Mouse (Mus musculus) thymus, postnatal 4 days (tissue): Measurements from ENCODE around the gene Sh2b2.
A peak's percentile ranks its signal among the peaks of the same experiment; 100 is the strongest.

Experiments used
- DNase-seq: peaks from one replicate; pipeline ENCODE4 v3.0.0; 2021

The Sh2b2 gene

DNA sequence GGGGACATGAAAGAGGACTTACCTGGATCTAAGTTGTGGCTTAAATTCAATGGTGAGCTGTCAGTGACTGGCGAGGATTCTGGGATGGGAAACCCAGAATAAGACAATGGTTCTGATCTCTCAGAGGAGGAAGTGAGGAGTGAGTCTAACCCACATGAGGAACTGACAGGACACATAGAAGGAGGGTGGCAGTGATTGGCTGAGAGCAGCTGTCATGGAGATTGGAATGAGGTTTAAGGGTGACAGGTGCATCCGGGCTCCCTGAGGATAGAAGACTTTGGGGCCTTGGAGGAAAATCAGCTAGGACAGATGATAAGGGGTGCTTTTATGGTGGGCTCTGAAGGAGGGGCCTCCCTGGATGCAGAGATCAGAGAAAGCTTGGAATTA, at the start of gene Sh2b2:
Gene Sh2b2, minus strand, starts transcription at position 105 of the 387 bp plus-strand sequence.
- no peak for DNase-seq

DNA sequence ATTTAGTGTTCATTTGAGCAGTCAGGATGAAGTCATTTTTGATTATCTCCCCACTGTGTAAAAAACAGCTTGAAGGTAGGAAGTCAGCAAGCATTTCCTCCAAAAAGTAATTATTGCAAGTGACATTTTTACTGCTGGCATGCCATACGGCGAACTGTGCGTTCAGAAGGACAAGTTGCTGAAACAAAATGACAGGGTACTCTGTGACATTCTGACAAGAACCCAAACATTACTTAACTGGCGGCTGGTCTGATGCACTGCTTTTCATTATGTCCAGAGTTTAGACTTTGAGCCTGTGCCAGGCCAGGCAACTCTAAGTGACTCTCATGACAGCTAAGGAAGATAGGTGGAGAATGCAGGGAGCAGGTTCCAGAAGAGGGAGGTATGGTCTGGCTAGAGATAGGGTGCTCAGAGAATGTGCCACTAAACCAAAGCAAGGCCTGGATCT, 46.6 kb upstream of the Sh2b2 start:
- DNase-seq, result no peak

DNA sequence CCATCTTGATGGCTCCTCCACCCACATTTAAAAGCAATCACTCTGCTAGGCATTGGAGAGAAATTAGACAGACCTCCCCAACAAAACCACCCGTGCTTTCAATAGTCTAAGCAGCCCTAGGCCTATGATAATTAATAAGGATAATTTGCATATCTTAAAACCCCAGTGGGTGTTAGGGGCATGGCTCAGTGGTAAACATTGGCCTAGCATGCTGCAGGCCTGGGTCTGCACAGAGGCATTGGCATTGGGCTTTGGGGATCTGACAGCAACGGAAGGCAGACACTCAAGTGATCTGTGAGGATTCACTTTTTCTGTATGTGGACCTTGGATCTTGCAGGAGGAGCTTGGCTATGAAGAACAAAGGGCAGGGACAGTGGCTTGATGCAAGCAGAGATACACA, 46.0 kb upstream of the Sh2b2 start:
- DNase-seq, result no peak

DNA sequence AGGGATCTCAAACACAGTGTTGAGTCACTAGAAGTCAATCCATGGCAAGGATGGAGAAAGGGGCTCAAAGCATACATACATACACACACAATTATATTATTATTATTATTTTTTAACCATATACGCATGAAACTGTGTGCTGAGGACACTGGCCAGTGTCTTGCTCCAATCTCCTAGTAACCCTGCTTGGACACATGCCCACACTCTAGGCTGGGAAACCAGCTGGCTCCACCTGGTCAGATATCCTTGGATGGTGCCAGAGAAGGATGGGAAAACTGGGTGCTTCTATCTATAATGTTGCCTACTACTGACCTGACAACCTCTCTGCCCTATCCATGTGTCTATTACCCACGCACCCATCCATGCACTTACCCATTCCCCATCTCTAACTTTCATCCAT, 45.2 kb upstream of the Sh2b2 start:
- DNase-seq, result no peak

DNA sequence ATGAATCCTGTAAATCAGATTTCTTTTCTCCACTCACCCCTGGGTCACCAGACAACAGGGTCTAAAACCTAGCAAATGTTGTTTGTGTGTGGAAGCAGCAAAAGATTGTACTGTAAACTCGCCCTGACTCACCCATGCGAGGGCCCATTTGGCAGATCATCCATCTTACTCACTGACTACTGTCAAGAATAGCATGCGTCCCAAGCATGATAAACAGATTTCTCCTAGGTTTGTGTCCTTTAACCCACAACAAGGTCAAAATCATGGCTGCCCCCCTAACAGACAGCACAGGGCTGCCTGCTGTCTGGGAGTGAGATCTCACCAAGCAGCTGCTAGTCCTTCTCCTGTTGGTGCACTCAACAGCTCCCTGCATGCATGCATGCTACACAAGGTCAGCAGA, 43.4 kb upstream of the Sh2b2 start:
- no peak for DNase-seq

DNA sequence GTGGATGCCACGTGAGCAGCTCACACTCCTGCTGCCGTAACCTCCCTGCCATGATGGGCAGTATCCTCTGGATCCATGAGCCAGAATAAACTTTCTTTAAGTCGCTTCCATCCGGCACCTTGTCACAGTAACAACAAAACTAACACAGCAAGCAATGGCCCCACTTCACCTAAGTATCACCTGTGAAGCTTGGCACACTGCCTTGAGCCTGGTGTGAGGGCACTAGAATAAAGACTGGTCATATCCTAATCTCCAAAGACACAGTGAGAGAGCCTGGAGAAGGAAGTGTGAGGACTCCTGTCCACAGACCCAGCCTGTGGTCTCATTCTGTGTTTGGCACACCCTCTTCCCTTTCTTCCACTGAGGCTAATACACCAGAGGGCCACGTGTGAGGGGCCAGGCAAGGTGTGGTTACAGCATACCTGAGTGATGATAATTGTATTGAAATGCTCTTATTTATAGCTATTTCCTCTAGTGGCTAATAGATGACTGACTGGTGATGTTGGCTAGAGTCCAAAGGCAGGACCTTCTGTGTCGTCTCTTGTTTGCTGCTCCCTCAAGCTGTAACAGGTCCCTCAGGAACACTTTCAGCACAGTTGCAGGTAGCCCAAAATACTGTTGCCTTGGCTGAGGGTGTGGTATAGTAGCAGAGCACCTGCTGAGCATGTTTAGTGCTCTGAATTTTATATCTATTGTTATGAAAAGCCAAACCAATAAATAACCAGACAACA, 42.2 kb upstream of the Sh2b2 start:
- no peak for DNase-seq

DNA sequence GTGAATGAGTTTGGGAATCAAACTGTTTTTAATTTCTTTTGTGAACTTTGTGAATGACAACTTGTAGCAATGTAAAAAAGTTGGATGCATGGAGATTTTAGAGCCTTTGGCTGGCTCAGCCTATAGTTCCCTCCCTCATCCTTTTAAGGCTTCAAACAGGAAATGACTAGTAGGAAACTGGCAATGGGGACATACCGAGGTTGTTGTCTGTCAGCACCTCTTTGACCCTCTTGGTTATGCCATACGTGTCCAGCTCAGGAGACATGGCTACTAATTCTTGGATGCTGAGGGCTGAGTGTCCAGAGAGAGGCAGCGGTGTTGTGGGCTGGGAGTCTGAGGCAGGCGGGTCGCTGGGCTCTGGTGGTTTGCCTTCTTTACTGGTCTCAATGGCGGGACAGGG, 40.2 kb upstream of the Sh2b2 start:
- no peak for DNase-seq

DNA sequence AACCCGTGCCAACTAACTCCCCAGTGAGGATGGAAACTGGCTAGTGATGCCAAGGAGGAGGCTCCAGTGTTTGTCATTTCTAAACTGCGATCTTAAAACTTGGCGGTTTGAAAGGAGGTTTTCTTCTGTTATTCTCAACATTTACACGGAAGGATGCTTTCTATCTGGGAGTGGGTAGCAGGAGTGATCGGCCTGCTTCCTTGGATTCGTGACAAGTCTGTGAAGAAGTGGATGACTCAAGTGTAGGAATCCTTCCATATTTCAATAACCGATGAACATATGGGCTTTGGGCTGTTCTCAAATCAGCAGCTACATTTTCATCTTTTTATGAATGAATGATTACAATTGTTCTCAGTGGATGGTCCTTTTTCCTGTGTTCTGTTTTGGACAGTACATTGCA, 38.8 kb upstream of the Sh2b2 start:
- no peak for DNase-seq

DNA sequence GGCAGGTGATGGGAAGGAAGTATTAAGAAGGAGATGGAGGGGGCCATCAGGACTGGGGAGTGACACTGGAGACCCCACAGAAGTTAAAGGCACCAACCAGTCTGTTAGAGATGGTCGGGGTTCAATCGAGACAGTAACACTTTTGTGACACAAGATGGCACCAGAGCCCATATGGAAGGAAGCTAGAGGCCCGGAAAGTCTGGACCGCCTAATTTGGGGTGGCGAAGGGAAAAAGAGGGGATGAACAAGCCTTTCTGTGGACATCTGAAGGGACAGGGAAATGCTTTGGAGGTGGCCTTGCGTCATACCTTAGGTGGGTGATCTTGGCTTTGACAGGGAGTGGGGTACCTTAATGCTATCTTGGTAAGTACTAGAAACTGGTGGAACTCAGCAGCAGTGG, 35.0 kb upstream of the Sh2b2 start:
- peak; percentile 25 for DNase-seq

DNA sequence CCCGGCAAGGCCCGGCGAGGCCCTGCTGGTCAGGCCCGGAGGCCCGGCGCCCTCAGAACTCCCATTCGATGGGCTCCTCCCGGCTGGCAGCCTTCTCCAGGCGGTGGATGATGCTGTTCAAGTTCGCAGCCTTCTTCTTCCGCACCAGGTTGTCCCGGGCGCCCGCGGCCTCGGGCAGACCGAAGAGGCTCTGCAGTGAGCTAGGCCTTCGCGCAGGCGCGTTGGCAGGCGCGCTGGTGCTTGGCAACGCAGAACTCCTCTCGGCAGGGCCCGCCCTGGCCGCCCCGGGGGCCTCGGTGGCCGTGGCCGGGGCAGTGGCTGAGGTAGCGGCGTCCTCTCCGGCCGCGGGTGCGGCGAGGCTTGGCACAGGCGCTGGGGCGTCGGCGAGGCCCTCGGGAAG, 28.4 kb upstream of the Sh2b2 start:
- DNase-seq, result no peak

DNA sequence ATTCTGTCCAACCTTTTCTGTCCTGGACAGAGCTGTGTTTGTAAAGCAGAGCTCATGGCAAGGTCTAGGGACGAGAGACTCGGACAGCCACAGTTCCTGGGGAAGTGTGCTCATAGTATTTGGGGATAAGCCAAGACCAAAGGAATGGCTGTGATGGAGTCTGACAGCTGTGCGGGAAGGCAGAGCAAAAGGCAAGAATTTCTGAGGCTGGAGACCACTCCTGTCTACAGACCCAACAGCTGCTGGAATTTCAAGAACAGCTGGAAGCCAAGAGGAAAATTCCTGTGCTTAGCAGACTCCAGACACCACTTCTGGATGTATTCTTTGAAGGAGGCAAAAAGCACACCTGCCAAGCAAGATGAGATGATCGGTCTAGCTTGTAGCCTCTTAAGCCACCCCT, 23.6 kb upstream of the Sh2b2 start:
- DNase-seq, result no peak

DNA sequence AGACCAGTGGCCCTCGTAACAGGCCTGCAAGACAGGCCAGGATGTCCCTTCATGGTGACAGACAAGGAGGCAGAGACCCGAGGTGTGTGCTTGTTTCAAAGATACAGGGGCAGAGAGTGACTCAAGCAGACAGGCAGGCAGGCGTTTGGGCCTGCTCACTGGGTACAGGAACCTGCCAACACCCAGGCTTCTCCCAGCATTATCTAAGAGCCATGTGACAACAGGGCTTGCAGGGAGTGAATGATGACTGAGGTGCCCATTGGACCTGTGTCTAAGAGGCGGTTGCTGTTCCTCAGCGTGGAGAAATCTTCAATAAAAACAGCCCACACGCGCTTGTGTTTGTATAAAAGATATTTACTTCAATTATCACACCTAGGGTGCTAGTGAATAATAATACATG, 19.7 kb upstream of the Sh2b2 start:
- DNase-seq, result no peak

DNA sequence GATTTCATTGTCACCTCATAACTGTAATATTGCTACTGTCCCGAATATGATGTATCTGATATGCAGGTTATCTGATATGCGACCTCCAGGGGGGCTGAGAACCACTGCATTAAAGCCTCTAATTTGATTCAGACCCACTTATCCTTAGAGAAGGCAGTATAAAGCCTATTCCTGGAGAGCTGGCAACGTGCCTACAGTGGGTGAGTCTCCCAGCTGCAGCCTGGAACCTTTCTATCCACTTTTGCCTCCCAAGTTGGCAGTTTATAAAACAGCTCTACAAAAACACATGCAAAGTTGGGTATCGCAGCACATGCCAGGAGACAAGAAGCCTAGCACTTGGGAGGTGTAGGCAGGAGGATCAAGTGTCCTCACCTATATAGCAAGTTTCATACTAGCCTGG, 17.0 kb upstream of the Sh2b2 start:
- no peak for DNase-seq

DNA sequence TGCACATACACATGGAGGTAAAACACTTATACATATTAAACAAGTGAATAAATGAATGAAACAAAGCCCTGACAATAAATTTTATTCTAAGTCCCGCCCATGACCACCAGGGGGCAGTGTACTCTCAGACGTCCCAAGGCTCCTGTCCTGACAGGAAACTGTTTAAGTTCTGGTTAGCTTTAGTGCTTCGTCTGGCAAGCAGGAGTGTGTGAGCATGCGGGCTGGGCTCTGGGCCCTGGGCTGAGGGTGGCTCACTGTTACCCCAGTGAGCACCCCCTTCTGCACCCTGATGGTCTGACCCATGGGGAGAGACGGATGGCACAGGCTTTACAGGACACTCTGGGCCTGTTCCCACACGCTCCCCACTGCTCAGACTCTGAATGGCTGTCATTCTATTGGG, 12.6 kb upstream of the Sh2b2 start:
- peak; percentile 85 for DNase-seq

DNA sequence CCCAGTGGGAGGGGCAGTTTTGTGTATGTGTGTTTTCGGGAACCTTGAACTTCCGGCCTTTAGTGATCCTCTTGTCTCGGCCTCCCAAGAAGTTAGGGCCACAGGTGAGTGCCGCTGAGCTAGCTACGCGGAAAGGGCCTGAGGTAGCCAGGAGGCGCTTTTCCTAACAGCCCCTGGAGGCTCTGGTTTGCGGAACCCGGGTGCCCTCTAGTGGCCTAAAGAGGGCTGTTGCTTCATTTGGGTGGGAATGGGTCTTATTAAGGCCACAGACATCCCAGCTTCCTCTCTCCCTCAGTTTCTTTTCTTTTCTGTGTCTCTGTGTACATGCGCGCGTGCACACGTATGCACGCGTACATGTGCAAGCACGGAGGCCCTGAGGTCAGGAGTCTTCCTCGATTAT, 6.5 kb upstream of the Sh2b2 start:
- peak; percentile 85 for DNase-seq

DNA sequence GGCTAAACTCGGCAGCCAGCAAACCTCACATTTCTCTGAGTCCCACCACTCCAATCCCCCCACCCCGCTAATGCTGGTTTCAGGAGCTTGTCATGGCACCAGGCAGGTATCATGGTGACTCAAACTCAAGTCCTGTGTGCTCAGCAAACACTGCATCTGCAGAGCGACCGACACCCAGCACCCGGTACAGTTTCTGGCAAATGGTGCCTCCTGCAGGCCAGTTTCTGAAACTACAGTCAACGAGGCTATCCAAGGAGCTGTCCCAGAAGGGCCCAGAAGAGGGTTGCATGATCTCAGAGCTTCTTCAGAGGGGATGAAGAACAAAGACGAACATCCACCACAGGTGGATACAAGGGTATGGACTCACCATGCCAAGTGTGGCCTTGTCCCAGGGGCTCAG, 4.6 kb upstream of the Sh2b2 start:
- DNase-seq, result peak; percentile 74

DNA sequence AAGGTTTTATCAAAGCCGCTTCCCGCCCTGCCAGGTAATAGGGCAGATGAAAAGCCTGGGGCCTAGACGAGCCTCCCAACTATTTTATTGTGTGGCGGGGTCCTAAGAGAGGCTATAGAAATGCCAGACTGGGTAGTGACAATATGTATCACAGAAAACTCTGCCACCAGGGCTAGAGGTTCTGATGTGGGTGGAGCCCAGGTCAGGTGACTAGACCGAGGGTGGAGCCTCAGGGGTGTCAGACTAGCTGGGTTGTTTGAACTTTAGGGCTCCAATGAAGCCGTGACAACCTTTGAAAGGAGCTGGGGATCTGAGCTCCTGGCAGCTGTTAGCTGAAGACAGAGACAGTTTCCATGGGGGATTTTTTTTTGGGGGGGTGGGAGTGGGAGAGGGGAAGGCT, 2.1 kb upstream of the Sh2b2 start:
- peak; percentile 40 for DNase-seq

DNA sequence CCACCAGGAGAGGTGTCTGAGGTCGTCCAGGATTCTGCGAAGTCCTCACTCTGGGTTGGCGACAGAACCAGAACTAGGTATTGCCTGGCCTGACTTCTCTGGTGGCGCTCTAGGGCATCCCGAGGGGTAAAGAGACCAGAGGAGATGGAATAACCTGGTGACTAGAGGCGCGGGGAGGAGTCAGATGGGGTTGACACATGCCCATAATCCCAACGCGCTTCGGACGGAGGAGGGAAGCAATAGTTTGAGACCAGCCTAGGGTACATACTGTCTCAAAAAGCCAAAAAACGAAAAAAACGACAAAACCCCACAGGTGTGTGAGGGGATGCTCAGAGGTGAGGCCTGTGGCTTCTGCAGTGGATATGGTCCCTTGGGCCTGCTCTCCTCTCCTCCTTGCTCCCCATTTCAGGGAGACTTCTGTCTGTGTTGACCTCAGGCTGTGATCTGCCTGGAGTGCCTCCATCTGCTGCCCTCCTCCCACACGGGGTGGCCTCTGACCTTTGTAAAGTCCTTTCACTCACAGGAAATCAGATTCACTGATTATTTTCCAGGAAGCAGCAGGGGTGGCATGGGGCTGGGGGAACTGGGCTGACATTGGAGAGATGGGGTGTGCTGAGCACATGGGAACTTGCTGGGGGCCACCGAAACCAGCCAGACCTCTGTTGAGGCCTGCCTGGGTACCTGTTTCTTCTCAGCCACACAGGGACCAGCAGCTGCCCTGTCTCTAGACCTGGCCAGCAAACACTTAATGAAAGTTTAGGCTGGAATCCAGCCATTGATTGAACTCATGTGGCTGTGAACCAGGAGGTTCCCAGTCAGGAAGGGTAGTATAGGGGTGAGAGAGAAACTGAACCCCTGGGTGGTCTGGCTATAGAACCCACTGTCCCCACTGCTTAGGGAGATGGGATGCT, 560 bp downstream of the Sh2b2 start:
- no peak for DNase-seq

DNA sequence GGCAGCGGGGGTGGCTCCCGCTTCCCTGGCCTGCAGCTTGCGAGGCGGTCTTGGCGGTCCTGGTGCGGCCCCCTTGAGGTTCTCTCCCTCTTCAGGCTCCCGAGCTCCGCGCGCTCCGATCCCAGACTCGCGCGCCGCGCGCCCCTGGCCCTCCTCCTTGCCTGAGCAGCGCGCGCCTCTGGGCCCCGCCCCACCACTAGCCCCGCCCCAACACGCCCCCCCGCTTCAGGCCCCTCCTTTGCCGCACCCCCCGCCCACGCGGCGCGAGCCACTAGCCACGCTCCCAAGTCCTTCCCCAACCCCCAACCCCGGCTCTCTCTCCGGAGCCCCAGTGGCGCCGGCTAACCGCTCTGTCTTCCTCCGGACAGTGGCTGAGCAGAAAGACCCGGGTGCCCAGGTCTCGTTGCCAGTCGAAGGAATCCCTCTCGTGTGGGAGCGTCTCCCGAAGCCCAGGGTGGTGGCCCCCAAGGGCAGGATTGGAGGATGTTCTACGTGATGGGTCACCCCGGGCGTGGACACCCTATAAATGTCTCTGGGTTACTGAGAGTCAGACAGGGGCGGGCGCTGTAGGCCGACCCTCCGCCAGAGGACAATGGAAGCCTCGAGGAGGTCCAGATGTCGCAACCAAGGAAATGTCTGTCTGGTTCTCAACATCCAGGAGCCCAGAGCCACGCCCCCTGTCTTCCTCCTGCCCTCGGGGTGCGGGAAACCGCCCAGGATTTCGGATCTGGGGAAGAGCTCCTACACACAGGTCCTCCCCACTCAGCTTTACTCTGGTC, 1.4 kb downstream of the Sh2b2 start:
- DNase-seq, result peak; percentile 86

DNA sequence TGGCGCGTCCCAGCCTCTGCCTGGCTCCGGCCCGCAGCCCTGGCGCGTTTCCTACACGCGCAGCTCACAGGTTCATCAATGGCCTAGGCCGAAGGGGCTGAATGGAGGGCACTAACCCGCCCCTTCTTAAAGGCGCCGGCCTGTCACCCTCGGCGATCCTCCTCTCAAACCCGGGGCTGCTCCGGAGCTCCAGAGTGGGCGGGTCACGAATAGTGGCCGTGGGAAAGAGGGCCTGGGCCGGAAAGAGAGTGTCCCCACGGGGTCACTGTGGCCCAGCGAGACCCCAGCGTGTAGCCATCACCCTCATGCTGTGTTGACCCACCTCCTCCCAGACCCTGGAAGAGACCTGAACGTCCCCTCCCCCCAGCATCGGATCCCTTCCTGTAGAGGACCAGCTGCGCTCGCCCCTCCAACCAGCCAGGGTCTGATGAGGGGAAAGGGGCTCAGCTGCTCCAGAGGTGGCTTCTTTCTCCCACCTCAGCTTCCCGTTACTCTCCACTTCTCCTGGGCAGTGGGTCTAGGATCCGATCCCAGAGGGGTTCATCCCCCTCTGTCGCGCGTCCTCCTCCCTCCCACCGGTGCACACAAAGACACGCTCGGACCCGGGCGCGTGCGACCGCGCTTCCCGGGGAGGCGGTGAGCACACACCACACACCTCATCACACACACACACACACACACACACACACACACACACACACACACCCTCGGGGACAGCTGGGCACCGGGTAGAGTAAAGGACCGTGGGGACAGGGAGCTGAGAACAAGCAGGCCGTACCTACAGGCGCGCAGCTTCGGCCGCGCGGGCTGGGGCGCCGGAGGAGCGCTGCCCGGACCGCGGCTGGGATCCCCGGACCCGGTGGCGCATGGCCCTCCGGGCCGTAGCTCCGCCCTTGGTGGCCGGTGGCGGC, 2.2 kb downstream of the Sh2b2 start:
- DNase-seq, result peak; percentile 50

DNA sequence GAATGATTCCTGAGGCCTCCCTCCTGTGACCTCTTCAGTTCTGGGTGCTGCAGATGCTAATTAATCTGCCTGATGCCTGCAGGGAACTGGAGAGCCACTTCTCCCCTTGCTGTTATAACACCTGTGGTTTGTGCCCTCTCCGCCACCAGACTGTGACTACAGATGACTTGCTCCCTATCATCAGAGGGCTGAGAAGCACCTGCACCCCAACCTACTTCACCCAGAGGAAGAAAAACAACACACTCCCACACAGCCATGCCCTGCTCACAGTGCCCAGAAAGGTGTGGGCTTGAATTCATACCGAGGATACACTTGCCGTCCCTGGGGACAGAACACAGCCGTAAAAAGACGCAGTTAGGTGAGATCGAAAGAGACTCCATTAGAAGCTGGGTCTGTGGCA, 5.2 kb downstream of the Sh2b2 start:
- peak; percentile 56 for DNase-seq

DNA sequence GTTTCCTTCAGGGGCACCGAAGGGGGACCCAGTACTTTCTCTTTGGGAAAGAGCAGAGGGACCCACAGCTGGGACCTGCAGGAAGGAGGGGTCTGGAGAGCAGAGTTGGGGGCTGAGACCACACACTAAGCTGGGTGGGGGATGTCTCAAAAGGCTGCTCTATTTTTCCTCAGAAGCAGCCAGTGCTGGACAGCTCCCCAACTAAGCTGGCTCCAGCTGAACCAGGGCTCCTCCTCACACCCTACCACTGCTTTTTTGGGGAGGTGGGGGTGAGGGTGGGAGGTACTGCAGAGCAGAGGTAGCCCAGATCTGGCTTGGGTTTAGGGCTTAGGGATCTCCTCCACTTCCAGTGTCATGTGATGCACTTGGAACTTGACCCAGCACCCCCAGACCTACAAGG, 6.0 kb downstream of the Sh2b2 start:
- DNase-seq, result peak; percentile 32
